ENCODE assay signal across 26 mouse cellular contexts in the genomic region with DNA sequence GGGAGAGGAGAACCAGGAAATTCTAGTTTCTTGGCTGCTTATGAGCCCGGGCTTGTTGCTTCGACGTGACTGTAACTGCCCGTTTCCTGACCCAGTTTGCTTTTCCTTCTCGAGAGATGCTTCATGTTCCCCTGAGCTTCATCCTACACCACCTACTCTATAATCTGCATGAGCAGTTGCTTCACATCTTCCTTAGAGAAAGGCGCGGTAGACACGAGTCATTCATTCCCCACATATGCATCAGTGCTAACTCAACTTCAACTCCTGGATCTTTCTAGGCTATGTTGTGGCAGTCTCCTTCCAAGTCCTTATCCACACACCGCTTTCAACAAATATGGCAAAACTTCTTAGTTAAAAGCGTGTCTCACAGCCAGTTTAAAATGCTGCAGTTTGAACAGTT.
A peak's percentile ranks its signal among the peaks of the same experiment; 100 is the strongest.
DNase-seq lines count a peak whose midpoint lies in the region; ATAC-seq lines count a peak whose summit lies in the region.
"Had no signal": no experiment of that assay in that cellular context is flagged by ENCODE, and none has a peak within 500 bp of the region (broad histone marks: within the 10 kb centered on the region; RNA-seq: fewer than 3 reads in every experiment).

No protein-coding gene starts in this region.

- no peaks in the 10 kb centered on the region for H3K4me1 ChIP-seq in midbrain, embryonic 16.5 days (ENCODE audit: control insufficient read depth, insufficient read depth, low read length)
- H3K4me1 ChIP-seq: embryonic facial prominence, embryonic 13.5 days; embryonic facial prominence, embryonic 15.5 days; forebrain, embryonic 10.5 days; forebrain, embryonic 12.5 days; forebrain, embryonic 15.5 days had no signal

- no peak overlapping the region for H3K4me3 ChIP-seq in midbrain, embryonic 16.5 days (ENCODE audit: low read depth, low read length)
- H3K4me3 ChIP-seq: embryonic facial prominence, embryonic 13.5 days; embryonic facial prominence, embryonic 15.5 days; erythroblast, embryonic 14.5 days; forebrain, embryonic 10.5 days; forebrain, embryonic 12.5 days; forebrain, embryonic 15.5 days had no signal

- H3K27me3 ChIP-seq in midbrain, embryonic 16.5 days (ENCODE audit: control insufficient read depth, insufficient read depth, low read depth, low read length): no peaks in the 10 kb centered on the region
- H3K27me3 ChIP-seq: embryonic facial prominence, embryonic 13.5 days; embryonic facial prominence, embryonic 15.5 days; forebrain, embryonic 12.5 days; forebrain, embryonic 15.5 days; Patski had no signal

- H3K9ac ChIP-seq in midbrain, embryonic 16.5 days (ENCODE audit: low read depth, low read length): no peak overlapping the region
- H3K9ac ChIP-seq: embryonic facial prominence, embryonic 13.5 days; embryonic facial prominence, embryonic 15.5 days; forebrain, embryonic 12.5 days; forebrain, embryonic 15.5 days; forebrain, postnatal 0 days had no signal

- H3K36me3 ChIP-seq in midbrain, embryonic 16.5 days (ENCODE audit: control insufficient read depth, insufficient read depth, low read length): no peaks in the 10 kb centered on the region
- H3K36me3 ChIP-seq: embryonic facial prominence, embryonic 13.5 days; embryonic facial prominence, embryonic 15.5 days; forebrain, embryonic 15.5 days had no signal

- H3K4me2 ChIP-seq in midbrain, embryonic 16.5 days (ENCODE audit: low read length): no peak overlapping the region
- H3K4me2 ChIP-seq: embryonic facial prominence, embryonic 13.5 days; embryonic facial prominence, embryonic 15.5 days; forebrain, embryonic 12.5 days; forebrain, embryonic 15.5 days had no signal

- no peak overlapping the region for H3K27ac ChIP-seq in midbrain, embryonic 16.5 days (ENCODE audit: low read length)
- H3K27ac ChIP-seq: embryonic facial prominence, embryonic 13.5 days; embryonic facial prominence, embryonic 15.5 days; forebrain, embryonic 10.5 days; forebrain, embryonic 12.5 days; forebrain, embryonic 15.5 days had no signal

- ATAC-seq in midbrain, embryonic 16.5 days: no peak
- ATAC-seq: activated CD4-positive, CD25-positive, alpha-beta regulatory T cell, adult 4 months; forebrain, embryonic 15.5 days; forebrain, postnatal 0 days; Patski had no signal

- WGBS in midbrain, embryonic 16.5 days: 95% methylated on average over 10 of the region's 10 CpGs

- DNase-seq in frontal cortex, adult 2 months (ENCODE audit: extremely low spot score in 1 of 2, low spot score in 1 of 2): peak; percentile 7 to 37
- no peak for DNase-seq in frontal cortex, postnatal 14 days (ENCODE audit: low spot score in 2 of 2)
- DNase-seq in NIH3T3 (ENCODE audit: low read depth): peak; percentile 42
- DNase-seq in telencephalon, adult 2 months (ENCODE audit: low read depth, low spot score): peak; percentile 60
- no peak for DNase-seq in spleen, postnatal 36 days (ENCODE audit: low spot score in 2 of 2)
- DNase-seq: adrenal gland, adult 8-10 months; adrenal gland, postnatal 14 days; adrenal gland, postnatal 36 days; B cell, adult 2 months; cerebellum, adult 11 months; cerebellum, adult 18-20 months; cerebellum, adult 8-10 months; cerebellum, adult 9-11 months; cerebellum, postnatal 14 days; cerebellum, postnatal 36 days; embryo, embryonic 11 days; forebrain, postnatal 0 days had no signal

- no peaks in the 10 kb centered on the region for H3K9me3 ChIP-seq in midbrain, embryonic 16.5 days (replicated peaks; ENCODE audit: control insufficient read depth, low read length, poor library complexity, severe bottlenecking)
- H3K9me3 ChIP-seq: embryonic facial prominence, embryonic 13.5 days; embryonic facial prominence, embryonic 15.5 days; forebrain, embryonic 10.5 days; forebrain, embryonic 12.5 days; forebrain, embryonic 15.5 days had no signal

Comparison
In these comparisons a context has a peak if more than half of its experiments do, and no peak if none do; other contexts are left out.
1. DNase-seq: peak in frontal cortex, adult 2 months (2 of 2), NIH3T3 (single experiment) and telencephalon, adult 2 months (single experiment); none in frontal cortex, postnatal 14 days (0 of 2) and spleen, postnatal 36 days (0 of 2).